Mouse (Mus musculus): ENCODE measurements at regions not wholly inside any gene's neighbourhood (a gene's known extent, or its start where the extent isn't known, plus 50 kb on each side); places are given as distances from the start of the nearest gene placed in this dataset.

DNA sequence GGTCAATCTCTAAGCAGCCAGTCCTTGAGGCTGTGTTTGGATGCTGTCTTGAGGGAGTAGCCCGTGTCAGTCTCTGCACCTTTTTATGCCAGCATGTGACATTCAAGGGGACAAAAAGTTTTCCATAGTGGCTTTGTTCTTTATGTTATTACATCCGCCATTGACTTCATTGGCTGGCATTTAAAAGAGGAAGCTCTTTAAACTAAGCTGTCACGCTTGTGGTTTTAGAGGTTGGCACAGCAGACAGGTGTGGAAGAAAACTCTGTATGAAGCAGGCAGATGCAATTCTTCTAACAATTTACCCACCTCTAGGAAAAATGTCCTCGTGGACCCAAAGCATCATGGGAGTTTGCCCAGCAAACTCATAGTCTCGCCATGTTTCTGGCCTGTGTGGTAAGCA is 297.5 kb upstream of the Gadl1 start:
- Histone ChIP-seq H3K9me3 (replicated peaks) (no peaks in the 10 kb centered on the region), H3K27ac (replicated peaks) (no peak overlapping the region), H3K36me3 (no peaks in the 10 kb centered on the region), H3K4me3 (no peak overlapping the region), H3K4me1 (no peaks in the 10 kb centered on the region), H3K27me3 (ENCODE audit: low read depth, poor library complexity, severe bottlenecking) (no peaks in the 10 kb centered on the region)
- no peak for DNase-seq (ENCODE audit: low spot score)
- WGBS = 88% methylated on average over 5 of the region's 5 CpGs

DNA sequence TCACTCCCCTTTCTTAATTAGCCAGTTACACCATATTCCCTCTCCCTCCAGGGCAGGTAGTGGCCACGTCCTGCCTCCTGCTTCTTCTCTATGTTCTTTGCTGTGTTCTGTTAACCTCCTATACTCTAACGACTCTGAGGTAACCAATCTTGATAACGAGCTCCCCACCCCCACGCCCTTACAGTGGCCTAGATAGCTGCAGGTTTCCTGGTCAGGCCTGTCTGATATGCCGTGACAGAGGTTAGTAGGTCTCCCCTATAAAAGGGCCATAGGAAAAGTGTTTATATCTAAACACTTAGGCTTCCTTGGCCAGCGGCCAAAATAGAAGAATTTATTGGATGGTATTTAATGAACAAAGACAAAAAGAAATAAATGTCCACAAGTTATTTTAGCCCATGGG is 296.3 kb upstream of the Gadl1 start:
- H3K4me1 ChIP-seq = no peaks in the 10 kb centered on the region
- no peaks in the 10 kb centered on the region for H3K27me3 ChIP-seq (ENCODE audit: low read depth, poor library complexity, severe bottlenecking)
- WGBS = 90% methylated on average over 6 of the region's 6 CpGs
- H3K4me3 ChIP-seq = no peak overlapping the region
- H3K36me3 ChIP-seq = no peaks in the 10 kb centered on the region
- H3K27ac ChIP-seq (replicated peaks) = no peak overlapping the region
- no peaks in the 10 kb centered on the region for H3K9me3 ChIP-seq (replicated peaks)
- DNase-seq (ENCODE audit: low spot score) = no peak

DNA sequence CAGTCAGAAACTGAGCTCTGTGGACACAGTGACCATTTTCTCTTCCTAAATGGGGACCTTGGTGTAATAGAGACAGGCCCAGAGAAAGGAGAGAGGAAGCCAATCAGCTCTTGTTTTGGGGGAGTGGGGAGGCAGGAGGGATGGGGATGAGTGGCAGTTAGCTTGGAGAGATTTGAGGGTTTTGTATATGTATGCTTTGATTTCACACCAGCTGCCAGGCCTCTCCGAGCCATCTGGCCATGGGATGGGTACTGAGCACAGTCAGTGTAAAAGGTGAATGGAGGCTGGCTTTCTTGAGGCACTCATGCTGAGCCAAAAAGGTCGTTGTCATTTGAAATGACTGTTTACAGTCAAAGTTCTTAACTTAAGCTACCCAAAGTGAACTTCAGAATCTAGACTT is 295.2 kb upstream of the Gadl1 start:
- 75% methylated on average over 2 of the region's 2 CpGs for WGBS
- Histone ChIP-seq H3K4me1 (no peaks in the 10 kb centered on the region), H3K27ac (replicated peaks) (no peak overlapping the region), H3K27me3 (ENCODE audit: low read depth, poor library complexity, severe bottlenecking) (no peaks in the 10 kb centered on the region), H3K9me3 (replicated peaks) (no peaks in the 10 kb centered on the region), H3K36me3 (no peaks in the 10 kb centered on the region), H3K4me3 (no peak overlapping the region)
- no peak for DNase-seq (ENCODE audit: low spot score)

DNA sequence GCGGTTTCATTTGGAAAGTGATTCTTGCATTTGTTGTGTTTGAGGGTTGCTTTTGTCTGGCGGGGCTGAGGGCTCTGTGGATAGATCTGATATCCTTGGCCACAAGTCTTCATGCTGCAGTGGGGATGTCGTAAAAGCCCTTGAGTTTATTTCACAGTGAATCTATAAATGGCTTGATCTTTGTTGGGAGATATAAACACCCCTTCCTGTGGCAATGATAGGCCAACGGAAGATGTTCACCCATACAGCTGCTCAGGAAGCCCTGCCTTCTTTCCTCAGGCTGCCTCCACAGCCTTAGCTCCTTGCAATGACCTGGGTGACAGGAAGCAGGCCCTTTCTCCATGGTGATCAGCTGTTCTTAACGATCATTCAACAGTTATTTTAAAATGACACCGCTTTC is 291.3 kb upstream of the Gadl1 start:
- H3K27ac ChIP-seq (replicated peaks) = no peak overlapping the region
- no peaks in the 10 kb centered on the region for H3K36me3 ChIP-seq
- no peaks in the 10 kb centered on the region for H3K9me3 ChIP-seq (replicated peaks)
- no peak overlapping the region for H3K4me3 ChIP-seq
- 88% methylated on average over 6 of the region's 6 CpGs for WGBS
- no peaks in the 10 kb centered on the region for H3K27me3 ChIP-seq (ENCODE audit: low read depth, poor library complexity, severe bottlenecking)
- H3K4me1 ChIP-seq = no peaks in the 10 kb centered on the region
- no peak for DNase-seq (ENCODE audit: low spot score)

DNA sequence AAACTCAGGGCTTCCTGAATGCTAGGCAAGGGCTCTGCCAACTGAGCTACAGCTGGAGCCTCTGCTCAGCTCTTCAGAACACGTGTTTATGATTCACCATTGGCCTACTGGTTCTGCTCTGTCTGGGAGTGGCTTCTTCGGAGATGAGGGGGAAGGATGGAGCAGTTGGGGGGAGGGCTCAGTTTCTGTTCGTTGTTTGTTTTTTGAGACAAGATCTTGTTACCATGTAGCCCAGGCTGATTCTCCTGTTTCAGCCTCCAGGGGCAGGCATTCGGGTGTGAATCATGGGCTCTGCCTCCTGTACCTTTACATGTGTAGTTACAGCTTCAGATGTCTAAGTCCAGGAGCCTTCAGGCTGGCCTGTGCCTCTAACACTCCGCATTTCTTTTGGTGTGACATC is 285.3 kb upstream of the Gadl1 start:
- WGBS = 62% methylated on average over 5 of the region's 5 CpGs
- Histone ChIP-seq H3K9me3 (replicated peaks) (no peaks in the 10 kb centered on the region), H3K27ac (replicated peaks) (no peak overlapping the region), H3K27me3 (ENCODE audit: low read depth, poor library complexity, severe bottlenecking) (no peaks in the 10 kb centered on the region), H3K36me3 (no peaks in the 10 kb centered on the region), H3K4me1 (0 out of 2 replicates have a peak, but pooled peaks cover 3% of the 10 kb centered on the region), H3K4me3 (no peak overlapping the region)
- no peak for DNase-seq (ENCODE audit: low spot score)

DNA sequence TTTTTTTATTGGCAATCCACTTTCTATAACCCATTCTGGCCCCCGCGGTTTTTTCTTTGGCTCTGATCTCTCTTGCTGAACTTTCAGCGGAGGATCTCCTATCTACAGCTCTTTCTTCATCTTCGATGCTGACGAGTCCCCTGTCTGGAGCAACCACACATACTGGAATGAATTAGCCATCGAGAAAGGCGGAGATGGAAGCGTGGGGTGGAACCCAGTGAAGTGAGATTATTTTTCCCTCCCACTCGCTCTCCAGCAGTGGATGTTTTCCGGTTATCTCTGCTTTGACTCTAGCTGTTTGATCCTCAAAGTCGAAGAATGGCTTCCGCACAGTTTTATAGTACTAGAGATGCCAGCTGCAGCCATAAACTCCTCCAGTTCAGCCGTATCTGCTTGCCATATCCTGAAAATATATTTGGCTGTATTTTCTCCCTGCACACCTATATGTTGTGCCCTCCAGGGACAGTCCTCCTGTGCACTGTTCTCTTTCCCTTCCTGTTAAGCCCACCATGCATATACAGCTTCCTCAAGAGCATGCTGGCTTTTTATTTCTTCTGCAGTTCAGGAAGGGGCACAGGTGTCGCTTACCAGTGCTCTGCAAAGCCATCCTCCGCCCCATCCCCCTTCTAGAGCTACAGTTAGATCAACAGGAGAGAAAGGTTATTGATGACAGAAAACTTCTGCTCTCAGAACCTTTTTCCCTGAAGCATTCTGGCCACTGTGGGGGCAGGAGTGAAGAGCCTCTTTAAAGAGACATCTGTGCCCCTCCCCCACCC is 284.3 kb upstream of the Gadl1 start:
- no peaks in the 10 kb centered on the region for H3K36me3 ChIP-seq
- H3K4me1 ChIP-seq = 0 out of 2 replicates have a peak, but pooled peaks cover 3% of the 10 kb centered on the region
- no peak for DNase-seq (ENCODE audit: low spot score)
- 89% methylated on average over 15 of the region's 15 CpGs for WGBS
- no peak overlapping the region for H3K4me3 ChIP-seq
- H3K9me3 ChIP-seq (replicated peaks) = no peaks in the 10 kb centered on the region
- H3K27ac ChIP-seq (replicated peaks) = no peak overlapping the region
- H3K27me3 ChIP-seq (ENCODE audit: low read depth, poor library complexity, severe bottlenecking) = no peaks in the 10 kb centered on the region

DNA sequence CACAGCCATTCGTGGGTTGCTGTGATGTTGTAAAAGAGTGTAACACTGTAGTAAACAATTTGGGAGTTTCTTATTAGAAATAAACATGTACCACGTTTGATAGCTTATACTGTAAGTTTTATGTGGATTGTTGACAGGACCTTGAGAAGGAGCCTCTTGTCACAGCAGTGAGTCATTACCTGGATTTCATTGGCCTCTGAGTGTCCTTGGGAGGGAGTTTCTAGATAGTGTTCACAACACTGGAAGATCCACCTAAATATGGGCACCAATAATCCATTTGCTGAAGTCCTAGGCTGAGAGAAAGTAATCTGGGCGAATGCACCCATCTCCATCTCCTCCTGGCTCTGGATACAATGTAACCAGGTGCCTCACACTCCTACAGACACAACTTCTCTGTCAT is 281.7 kb upstream of the Gadl1 start:
- 84% methylated on average over 3 of the region's 3 CpGs for WGBS
- 0 out of 2 replicates have a peak, but pooled peaks cover 3% of the 10 kb centered on the region for H3K4me1 ChIP-seq
- no peaks in the 10 kb centered on the region for H3K36me3 ChIP-seq

DNA sequence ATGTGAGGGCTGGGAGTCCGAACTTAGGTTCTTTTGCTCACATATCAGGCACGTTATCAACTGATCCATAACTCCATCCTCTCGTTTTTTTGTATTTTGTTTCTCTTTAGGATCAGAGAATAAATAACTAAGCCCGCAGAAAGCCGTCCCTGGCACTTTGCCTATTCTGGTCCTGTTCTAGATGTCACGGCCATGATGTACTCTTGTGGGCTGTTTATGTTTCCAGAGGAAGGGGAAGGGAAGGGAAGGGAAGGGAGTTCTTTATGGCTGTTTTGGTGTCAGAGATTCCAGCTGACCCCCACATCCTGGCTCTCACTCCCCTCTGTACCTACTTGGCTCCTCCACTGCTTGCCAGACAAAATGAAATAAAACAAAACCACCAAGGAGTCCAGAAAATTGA is 272.1 kb upstream of the Gadl1 start:
- 86% methylated on average over 6 of the region's 6 CpGs for WGBS
- Histone ChIP-seq H3K36me3 (no peaks in the 10 kb centered on the region), H3K9me3 (replicated peaks) (no peaks in the 10 kb centered on the region), H3K4me3 (no peak overlapping the region), H3K27ac (replicated peaks) (no peak overlapping the region), H3K27me3 (ENCODE audit: low read depth, poor library complexity, severe bottlenecking) (no peaks in the 10 kb centered on the region), H3K4me1 (no peaks in the 10 kb centered on the region; the same call in 1 of the 2 replicates)
- DNase-seq (ENCODE audit: low spot score) = no peak

More for the DNA sequence above, 281.7 kb upstream of the Gadl1 start:
- no peak overlapping the region for H3K27ac ChIP-seq (replicated peaks)
- no peaks in the 10 kb centered on the region for H3K27me3 ChIP-seq (ENCODE audit: low read depth, poor library complexity, severe bottlenecking)
- H3K4me3 ChIP-seq = no peak overlapping the region
- no peak for DNase-seq (ENCODE audit: low spot score)
- H3K9me3 ChIP-seq (replicated peaks) = no peaks in the 10 kb centered on the region

DNA sequence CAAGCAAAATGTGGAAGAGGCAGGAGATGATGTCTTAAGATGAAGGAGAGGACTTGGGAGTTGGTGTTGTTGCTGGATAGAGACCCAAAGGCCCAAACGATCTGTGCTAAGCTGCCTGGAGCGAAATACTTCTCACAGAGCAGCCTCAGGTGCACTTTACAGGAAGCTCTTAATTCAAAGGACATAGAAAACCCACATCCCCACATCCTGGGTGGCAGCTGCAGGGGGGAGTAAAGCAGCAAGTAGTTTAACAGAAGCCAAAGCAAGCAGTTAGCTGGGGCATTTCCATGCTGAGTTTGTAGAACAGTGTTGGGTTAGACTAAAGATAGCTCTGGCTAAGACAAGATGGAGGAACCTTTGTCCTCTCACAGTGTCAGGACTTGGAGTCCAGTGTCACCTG is 268.5 kb upstream of the Gadl1 start:
- no peak for DNase-seq (ENCODE audit: low spot score)
- no peaks in the 10 kb centered on the region for H3K36me3 ChIP-seq
- H3K4me3 ChIP-seq = no peak overlapping the region
- 91% methylated on average over 2 of the region's 2 CpGs for WGBS
- H3K4me1 ChIP-seq = no peaks in the 10 kb centered on the region; the same call in 1 of the 2 replicates
- no peaks in the 10 kb centered on the region for H3K27me3 ChIP-seq (ENCODE audit: low read depth, poor library complexity, severe bottlenecking)
- no peak overlapping the region for H3K27ac ChIP-seq (replicated peaks)
- no peaks in the 10 kb centered on the region for H3K9me3 ChIP-seq (replicated peaks)

DNA sequence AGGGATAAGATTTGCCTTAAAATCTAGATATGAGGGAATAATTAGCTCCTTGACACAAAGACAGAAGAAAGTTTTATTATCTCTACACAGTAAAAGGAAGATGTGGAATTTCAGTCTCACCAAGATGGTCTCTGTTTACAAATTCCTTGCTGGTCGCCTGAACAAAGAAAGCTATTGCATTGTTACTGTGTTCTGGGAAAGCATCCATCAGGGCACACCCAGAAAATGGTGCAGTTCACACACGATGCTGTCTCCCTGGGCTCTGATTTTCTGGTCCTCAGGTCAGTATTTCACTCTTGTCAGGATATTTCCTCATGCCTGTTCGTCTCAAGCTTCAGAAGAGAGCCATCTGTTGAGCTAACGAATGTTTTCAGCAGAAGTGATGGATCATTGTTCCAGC is 267.2 kb upstream of the Gadl1 start:
- 75% methylated on average over 4 of the region's 4 CpGs for WGBS
- Histone ChIP-seq H3K4me1 (peaks cover 8% of the 10 kb centered on the region; the same call in 1 of the 2 replicates), H3K27ac (replicated peaks) (no peak overlapping the region), H3K9me3 (replicated peaks) (no peaks in the 10 kb centered on the region), H3K27me3 (ENCODE audit: low read depth, poor library complexity, severe bottlenecking) (no peaks in the 10 kb centered on the region), H3K36me3 (no peaks in the 10 kb centered on the region), H3K4me3 (no peak overlapping the region)
- DNase-seq (ENCODE audit: low spot score) = no peak

DNA sequence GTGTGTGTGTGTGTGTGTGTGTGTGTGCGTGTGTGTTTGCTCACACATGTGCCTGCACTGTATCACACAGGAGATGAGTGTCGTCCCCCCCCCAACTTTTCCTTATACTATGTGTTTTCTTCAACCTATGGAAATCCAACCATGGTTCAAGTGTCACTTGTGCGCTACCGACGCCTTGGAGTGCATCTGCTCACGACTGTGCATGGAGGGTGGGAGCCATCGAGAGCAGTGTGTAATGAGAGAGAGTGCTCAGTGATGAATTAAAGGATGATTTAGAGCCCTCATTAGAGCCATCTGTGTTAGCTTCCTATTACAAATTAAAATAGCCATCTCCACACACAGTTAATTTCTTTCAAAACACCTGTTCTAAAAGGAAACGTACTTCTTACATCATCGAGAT is 264.3 kb upstream of the Gadl1 start:
- 94% methylated on average over 9 of the region's 9 CpGs for WGBS
- no peak for DNase-seq (ENCODE audit: low spot score)
- peaks cover 8% of the 10 kb centered on the region; the same call in 1 of the 2 replicates for H3K4me1 ChIP-seq

DNA sequence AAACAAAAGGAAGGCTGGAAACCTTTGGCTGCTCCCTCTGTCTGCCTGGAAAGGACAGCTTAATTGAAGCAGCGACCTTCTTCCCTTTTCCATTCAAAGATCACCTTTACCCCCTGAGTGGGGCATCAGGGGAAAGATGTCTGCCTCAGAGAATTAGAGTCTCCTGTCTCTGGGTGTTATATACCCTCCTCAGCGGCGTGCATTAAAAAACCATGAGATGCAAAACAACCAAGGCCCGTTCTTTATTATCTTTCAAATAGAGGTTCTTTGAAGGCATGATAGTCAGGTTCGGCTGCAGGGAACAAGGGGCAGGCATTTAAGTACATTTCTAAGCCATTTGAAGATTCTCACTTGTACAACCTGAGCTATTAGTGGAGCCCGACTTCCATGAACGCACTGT is 263.0 kb upstream of the Gadl1 start:
- DNase-seq (ENCODE audit: low spot score) = no peak
- peaks cover 8% of the 10 kb centered on the region; the same call in 1 of the 2 replicates for H3K4me1 ChIP-seq
- no peaks in the 10 kb centered on the region for H3K36me3 ChIP-seq
- no peaks in the 10 kb centered on the region for H3K9me3 ChIP-seq (replicated peaks)
- H3K27me3 ChIP-seq (ENCODE audit: low read depth, poor library complexity, severe bottlenecking) = no peaks in the 10 kb centered on the region
- H3K4me3 ChIP-seq = no peak overlapping the region
- H3K27ac ChIP-seq (replicated peaks) = no peak overlapping the region
- WGBS = 57% methylated on average over 7 of the region's 7 CpGs

More for the DNA sequence above, 264.3 kb upstream of the Gadl1 start:
- Histone ChIP-seq H3K9me3 (replicated peaks) (no peaks in the 10 kb centered on the region), H3K4me3 (no peak overlapping the region), H3K27ac (replicated peaks) (no peak overlapping the region), H3K36me3 (no peaks in the 10 kb centered on the region), H3K27me3 (ENCODE audit: low read depth, poor library complexity, severe bottlenecking) (no peaks in the 10 kb centered on the region)

DNA sequence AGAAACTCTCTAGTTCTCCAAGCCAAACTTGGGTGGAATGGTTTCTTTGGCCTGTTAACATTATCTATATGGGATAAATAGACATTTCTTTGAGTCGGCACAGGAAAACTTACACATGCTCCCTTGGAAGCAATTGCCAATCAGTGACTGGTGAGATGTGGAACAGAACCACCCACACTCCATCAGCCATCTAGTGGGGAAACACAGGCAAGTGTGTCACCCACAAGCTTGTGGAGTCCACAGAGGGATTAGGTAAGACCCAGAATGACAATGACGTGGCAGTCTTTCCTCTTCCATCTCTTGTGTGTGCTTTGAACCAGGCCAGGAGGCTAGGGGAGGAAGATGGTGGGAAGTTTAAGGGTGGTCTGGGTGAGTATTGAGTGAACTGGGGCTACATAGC is 257.5 kb upstream of the Gadl1 start:
- no peak overlapping the region for H3K27ac ChIP-seq (replicated peaks)
- 89% methylated on average over 2 of the region's 2 CpGs for WGBS
- H3K4me3 ChIP-seq = no peak overlapping the region
- no peaks in the 10 kb centered on the region for H3K36me3 ChIP-seq
- no peaks in the 10 kb centered on the region for H3K27me3 ChIP-seq (ENCODE audit: low read depth, poor library complexity, severe bottlenecking)
- H3K4me1 ChIP-seq = no peaks in the 10 kb centered on the region
- DNase-seq (ENCODE audit: low spot score) = no peak
- H3K9me3 ChIP-seq (replicated peaks) = 0 out of 2 replicates have a peak, but pooled peaks cover 5% of the 10 kb centered on the region

All from midbrain, embryonic 10.5 days (tissue).